In genomic region chr13:75748685-75749084, GRCm38 (mm10) we compare ENCODE assay signal across 30 mouse cellular contexts.
"Had no signal": no experiment of that assay in that cellular context is flagged by ENCODE, and none has a peak within 500 bp of the region (broad histone marks: within the 10 kb centered on the region; RNA-seq: fewer than 3 reads in every experiment).

No protein-coding gene starts in this region.

- ATAC-seq: liver, embryonic 12.5 days; liver, postnatal 0 days; lung, postnatal 0 days; midbrain, embryonic 13.5 days; midbrain, embryonic 15.5 days; midbrain, embryonic 16.5 days had no signal

- H3K9me3 ChIP-seq: limb, embryonic 10.5 days; limb, embryonic 12.5 days; limb, embryonic 13.5 days; limb, embryonic 15.5 days; liver, embryonic 12.5 days; liver, embryonic 13.5 days; lung, embryonic 15.5 days; megakaryocyte, embryonic 14.5 days; midbrain, embryonic 10.5 days; midbrain, embryonic 12.5 days; midbrain, embryonic 13.5 days; midbrain, embryonic 15.5 days; neural tube, embryonic 12.5 days had no signal

- H3K9ac ChIP-seq: limb, embryonic 12.5 days; limb, embryonic 13.5 days; limb, embryonic 15.5 days; liver, embryonic 12.5 days; liver, embryonic 13.5 days; liver, embryonic 14.5 days; liver, postnatal 0 days; lung, embryonic 14.5 days; lung, embryonic 15.5 days; midbrain, embryonic 12.5 days; midbrain, embryonic 13.5 days; midbrain, embryonic 15.5 days; neural tube, embryonic 12.5 days had no signal

- H3K4me3 ChIP-seq: limb, embryonic 10.5 days; limb, embryonic 12.5 days; limb, embryonic 13.5 days; limb, embryonic 15.5 days; liver, embryonic 12.5 days; liver, embryonic 13.5 days; lung, embryonic 15.5 days; megakaryocyte, embryonic 14.5 days; midbrain, embryonic 10.5 days; midbrain, embryonic 12.5 days; midbrain, embryonic 13.5 days; midbrain, embryonic 15.5 days; myocyte; neural tube, embryonic 12.5 days had no signal

- H3K36me3 ChIP-seq: limb, embryonic 10.5 days; limb, embryonic 12.5 days; limb, embryonic 13.5 days; limb, embryonic 15.5 days; lung, embryonic 15.5 days; midbrain, embryonic 10.5 days; midbrain, embryonic 12.5 days; midbrain, embryonic 13.5 days; midbrain, embryonic 15.5 days; neural tube, embryonic 12.5 days had no signal

- H3K4me2 ChIP-seq: limb, embryonic 12.5 days; limb, embryonic 13.5 days; limb, embryonic 15.5 days; liver, embryonic 12.5 days; liver, embryonic 13.5 days; lung, embryonic 14.5 days; lung, embryonic 15.5 days; midbrain, embryonic 11.5 days; midbrain, embryonic 12.5 days; midbrain, embryonic 13.5 days; midbrain, embryonic 15.5 days; neural tube, embryonic 12.5 days had no signal

- H3K27ac ChIP-seq: limb, embryonic 10.5 days; limb, embryonic 12.5 days; limb, embryonic 13.5 days; limb, embryonic 15.5 days; liver, embryonic 12.5 days; liver, embryonic 14.5 days; lung, embryonic 15.5 days; macrophage; midbrain, embryonic 10.5 days; midbrain, embryonic 12.5 days; midbrain, embryonic 13.5 days; midbrain, embryonic 15.5 days; neural tube, embryonic 12.5 days had no signal

- H3K27me3 ChIP-seq: limb, embryonic 12.5 days; limb, embryonic 13.5 days; limb, embryonic 15.5 days; liver, embryonic 12.5 days; liver, embryonic 13.5 days; lung, embryonic 15.5 days; megakaryocyte, embryonic 14.5 days; midbrain, embryonic 12.5 days; midbrain, embryonic 13.5 days; midbrain, embryonic 15.5 days; neural tube, embryonic 12.5 days had no signal

- H3K4me1 ChIP-seq: limb, embryonic 10.5 days; limb, embryonic 12.5 days; midbrain, embryonic 10.5 days; midbrain, embryonic 12.5 days; midbrain, embryonic 13.5 days; midbrain, embryonic 15.5 days; neural tube, embryonic 12.5 days had no signal

- DNase-seq: left cerebral cortex, postnatal 4 days; liver; liver, embryonic 13.5 days; liver, postnatal 0 days; lung, adult 18-20 months; lung, adult 2 months; lung, embryonic 14.5 days; lung, postnatal 10 days; lung, postnatal 14 days; lung, postnatal 36 days; lung, postnatal 4 days; midbrain, embryonic 14.5 days had no signal
